Mouse (Mus musculus): ENCODE results near the gene Syngap1.

The Syngap1 gene

GRCm38 (mm10) chr17:26936921-26937695 is 3.9 kb upstream of the Syngap1 start:
- DNase-seq: no peak

GRCm38 (mm10) chr17:26937883-26938695 is 3.0 kb upstream of the Syngap1 start:
- DNase-seq: no peak

GRCm38 (mm10) chr17:26938731-26939130 is 2.3 kb upstream of the Syngap1 start:
- DNase-seq: no peak

GRCm38 (mm10) chr17:26939178-26939972 is 1.7 kb upstream of the Syngap1 start, which contains the start of gene Cuta:
TSS of gene Cuta (minus strand) at chr17:26939569.
- DNase-seq: peak; percentile 100

GRCm38 (mm10) chr17:26939973-26940300 is 1.1 kb upstream of the Syngap1 start:
- no peak for DNase-seq

GRCm38 (mm10) chr17:26941841-26942570 is 953 bp downstream of the Syngap1 start:
- DNase-seq: no peak

- DNase-seq: no peak
Observed at GRCm38 (mm10) chr17:26945824-26946495, 4.9 kb downstream of the Syngap1 start.

- peak; percentile 83 for DNase-seq
Observed at GRCm38 (mm10) chr17:26946567-26946966, 5.5 kb downstream of the Syngap1 start.

- no peak for DNase-seq
Observed at GRCm38 (mm10) chr17:26947231-26948100, 6.4 kb downstream of the Syngap1 start.

- DNase-seq: peak; percentile 61
Observed at GRCm38 (mm10) chr17:26948316-26949050, 7.4 kb downstream of the Syngap1 start.

GRCm38 (mm10) chr17:26949051-26949577 is 8.1 kb downstream of the Syngap1 start:
- no peak for DNase-seq

- no peak for DNase-seq
Observed at GRCm38 (mm10) chr17:26949866-26950265, 8.8 kb downstream of the Syngap1 start.

- DNase-seq: no peak
Observed at GRCm38 (mm10) chr17:26950560-26951288, 9.7 kb downstream of the Syngap1 start.

GRCm38 (mm10) chr17:26951406-26951805 is 10.4 kb downstream of the Syngap1 start:
- DNase-seq: peak; percentile 86

- no peak for DNase-seq
Observed at GRCm38 (mm10) chr17:26951952-26952877, 11.2 kb downstream of the Syngap1 start.

- no peak for DNase-seq
Observed at GRCm38 (mm10) chr17:26953201-26953600, 12.1 kb downstream of the Syngap1 start.

- DNase-seq: no peak
Observed at GRCm38 (mm10) chr17:26953726-26954125, 12.7 kb downstream of the Syngap1 start.

- DNase-seq: no peak
Observed at GRCm38 (mm10) chr17:26956309-26956708, 15.3 kb downstream of the Syngap1 start.

Measured in right cerebral cortex, adult 18-20 months (tissue).